Comparison of ENCODE assay signal across 19 mouse cellular contexts in genomic region chr14:57346135-57346534, GRCm38 (mm10). TPM values are rescaled to one million over a fixed set of nuclear protein-coding genes. Genes with fewer than 3 reads are reported as not detected.
DNase-seq lines count a peak whose midpoint lies in the region; ATAC-seq and TF ChIP-seq lines count a peak whose summit lies in the region.
"Had no signal": no experiment of that assay in that cellular context is flagged by ENCODE, and none has a peak within 500 bp of the region (broad histone marks: within the 10 kb centered on the region; RNA-seq: fewer than 3 reads in every experiment).

No protein-coding gene starts in this region.

- H3K4me1 ChIP-seq in forebrain, embryonic 11.5 days (replicated peaks; ENCODE audit: control insufficient read depth, insufficient read depth, low read length), result no peaks in the 10 kb centered on the region
- 0 out of 2 replicates have a peak, but pooled peaks cover 3% of the 10 kb centered on the region for H3K4me1 ChIP-seq in forebrain, embryonic 13.5 days
- peaks cover 16% of the 10 kb centered on the region; the same call in 1 of the 2 replicates for H3K4me1 ChIP-seq in kidney, postnatal 0 days (replicated peaks; ENCODE audit: insufficient read depth, low read length)
- H3K4me1 ChIP-seq in kidney, embryonic 15.5 days, result peaks cover 36% of the 10 kb centered on the region
- no peaks in the 10 kb centered on the region for H3K4me1 ChIP-seq in lung, embryonic 14.5 days (ENCODE audit: insufficient read depth)
- no peaks in the 10 kb centered on the region for H3K4me1 ChIP-seq in thymus, adult 2 months (replicated peaks; ENCODE audit: control insufficient read depth, insufficient read depth, low read length)
- H3K4me1 ChIP-seq: lung, embryonic 15.5 days had no signal

- H3K36me3 ChIP-seq in forebrain, embryonic 11.5 days (ENCODE audit: control insufficient read depth, insufficient read depth, low read length), result no peaks in the 10 kb centered on the region
- no peaks in the 10 kb centered on the region for H3K36me3 ChIP-seq in forebrain, embryonic 13.5 days (ENCODE audit: poor library complexity, severe bottlenecking)
- no peaks in the 10 kb centered on the region for H3K36me3 ChIP-seq in kidney, postnatal 0 days (ENCODE audit: insufficient read depth, low read length)
- no peaks in the 10 kb centered on the region for H3K36me3 ChIP-seq in kidney, embryonic 15.5 days
- no peaks in the 10 kb centered on the region for H3K36me3 ChIP-seq in lung, embryonic 14.5 days (ENCODE audit: insufficient read depth)
- no peaks in the 10 kb centered on the region for H3K36me3 ChIP-seq in thymus, adult 2 months (ENCODE audit: control insufficient read depth, insufficient read depth, low read length)
- H3K36me3 ChIP-seq: embryonic facial prominence, embryonic 10.5 days; limb, embryonic 15.5 days; lung, embryonic 15.5 days had no signal

- TF ChIP-seq CTCF in kidney, postnatal 0 days (IDR thresholded peaks at IDR 0.05; ENCODE audit: low read depth), result peak; percentile 42
- peak; percentile 23 for TF ChIP-seq CTCF in lung, embryonic 14.5 days (IDR thresholded peaks at IDR 0.05; ENCODE audit: low read depth)
- TF ChIP-seq CTCF in thymus, adult 2 months (IDR thresholded peaks at IDR 0.05; ENCODE audit: borderline replicate concordance, control insufficient read depth, extremely low read depth, insufficient read depth, low read length, poor library complexity), result no peak

- no peak for ATAC-seq in forebrain, embryonic 11.5 days (replicated peaks; ENCODE audit: low FRiP score)
- ATAC-seq in forebrain, embryonic 13.5 days, result no peak
- ATAC-seq in kidney, postnatal 0 days (replicated peaks; ENCODE audit: low FRiP score, low read depth), result no peak
- no peak for ATAC-seq in kidney, embryonic 15.5 days (replicated peaks; ENCODE audit: low FRiP score)
- no peak for ATAC-seq in lung, embryonic 14.5 days (ENCODE audit: insufficient read depth)
- ATAC-seq: hindbrain, postnatal 0 days had no signal

- 96% methylated on average over 3 of the region's 3 CpGs for WGBS in forebrain, embryonic 11.5 days
- 90% methylated on average over 3 of the region's 3 CpGs for WGBS in forebrain, embryonic 13.5 days
- WGBS in kidney, postnatal 0 days, result 98% methylated on average over 3 of the region's 3 CpGs
- 97% methylated on average over 3 of the region's 3 CpGs for WGBS in kidney, embryonic 15.5 days
- 90% methylated on average over 3 of the region's 3 CpGs for WGBS in lung, embryonic 14.5 days
- WGBS in thymus, adult 2 months, result 96% methylated on average over 3 of the region's 3 CpGs

- no peaks in the 10 kb centered on the region for H3K9me3 ChIP-seq in forebrain, embryonic 11.5 days (ENCODE audit: control insufficient read depth, low read length)
- H3K9me3 ChIP-seq in forebrain, embryonic 13.5 days (replicated peaks), result no peaks in the 10 kb centered on the region
- H3K9me3 ChIP-seq in kidney, postnatal 0 days (replicated peaks; ENCODE audit: low read length), result no peaks in the 10 kb centered on the region
- H3K9me3 ChIP-seq in kidney, embryonic 15.5 days (replicated peaks), result no peaks in the 10 kb centered on the region; the same call in 1 of the 2 replicates
- no peaks in the 10 kb centered on the region; the same call in 1 of the 2 replicates for H3K9me3 ChIP-seq in lung, embryonic 14.5 days (ENCODE audit: low read depth, low read length)
- H3K9me3 ChIP-seq: embryonic facial prominence, embryonic 10.5 days; limb, embryonic 15.5 days; lung, embryonic 15.5 days had no signal

- no peaks in the 10 kb centered on the region for H3K27me3 ChIP-seq in forebrain, embryonic 11.5 days (ENCODE audit: control insufficient read depth, insufficient read depth, low read length)
- no peaks in the 10 kb centered on the region for H3K27me3 ChIP-seq in forebrain, embryonic 13.5 days
- H3K27me3 ChIP-seq in kidney, postnatal 0 days (ENCODE audit: insufficient read depth, low read length), result no peaks in the 10 kb centered on the region
- H3K27me3 ChIP-seq in kidney, embryonic 15.5 days, result no peaks in the 10 kb centered on the region
- no peaks in the 10 kb centered on the region for H3K27me3 ChIP-seq in lung, embryonic 14.5 days (ENCODE audit: insufficient read depth, low read length)
- no peaks in the 10 kb centered on the region for H3K27me3 ChIP-seq in thymus, adult 2 months (ENCODE audit: control insufficient read depth, insufficient read depth, low read length)
- H3K27me3 ChIP-seq: limb, embryonic 15.5 days; lung, embryonic 15.5 days had no signal

- H3K4me3 ChIP-seq in forebrain, embryonic 11.5 days (ENCODE audit: low read depth, low read length), result no peak overlapping the region
- H3K4me3 ChIP-seq in forebrain, embryonic 13.5 days, result no peak overlapping the region
- no peak overlapping the region for H3K4me3 ChIP-seq in kidney, postnatal 0 days (replicated peaks; ENCODE audit: low read depth, low read length)
- no peak overlapping the region for H3K4me3 ChIP-seq in kidney, embryonic 15.5 days (replicated peaks)
- H3K4me3 ChIP-seq in lung, embryonic 14.5 days (ENCODE audit: low read depth, low read length), result no peak overlapping the region
- H3K4me3 ChIP-seq in thymus, adult 2 months (ENCODE audit: control insufficient read depth, insufficient read depth, low read length), result no peak overlapping the region
- H3K4me3 ChIP-seq: embryonic facial prominence, embryonic 10.5 days; limb, embryonic 15.5 days; lung, embryonic 15.5 days had no signal

- peak; percentile 20 for DNase-seq in forebrain, embryonic 11.5 days (ENCODE audit: low spot score)
- DNase-seq in kidney, postnatal 0 days (ENCODE audit: low spot score), result no peak
- no peak for DNase-seq in lung, embryonic 14.5 days
- DNase-seq in lung, postnatal 14 days, result no peak
- DNase-seq in thymus, adult 2 months, result no peak
- DNase-seq in Muller cell, postnatal 12 days (ENCODE audit: inconsistent ontology term), result no peak
- DNase-seq: adrenal gland, postnatal 25 days; cerebellum, adult 9-10 months; kidney, adult 11 months; kidney, postnatal 25 days; lung, postnatal 4 days; midbrain, embryonic 14.5 days had no signal

- no peak overlapping the region for H3K27ac ChIP-seq in forebrain, embryonic 11.5 days (ENCODE audit: low read depth, low read length)
- H3K27ac ChIP-seq in forebrain, embryonic 13.5 days, result no peak overlapping the region
- H3K27ac ChIP-seq in kidney, postnatal 0 days, result no peak overlapping the region
- no peak overlapping the region for H3K27ac ChIP-seq in kidney, embryonic 15.5 days
- no peak overlapping the region for H3K27ac ChIP-seq in lung, embryonic 14.5 days (ENCODE audit: low read depth)
- H3K27ac ChIP-seq in thymus, adult 2 months (ENCODE audit: control insufficient read depth, insufficient read depth, low read length), result no peak overlapping the region
- H3K27ac ChIP-seq: embryonic facial prominence, embryonic 10.5 days; hindbrain, postnatal 0 days; limb, embryonic 15.5 days; lung, embryonic 15.5 days had no signal

- H3K4me2 ChIP-seq in forebrain, embryonic 11.5 days (ENCODE audit: low read depth, low read length, severe bottlenecking), result no peak overlapping the region
- H3K4me2 ChIP-seq in forebrain, embryonic 13.5 days, result no peak overlapping the region
- H3K4me2 ChIP-seq in kidney, postnatal 0 days (ENCODE audit: low read length), result no peak overlapping the region
- H3K4me2 ChIP-seq in kidney, embryonic 15.5 days, result no peak overlapping the region
- H3K4me2 ChIP-seq in lung, embryonic 14.5 days, result no peak overlapping the region
- H3K4me2 ChIP-seq: heart, embryonic 11.5 days; limb, embryonic 15.5 days; lung, embryonic 15.5 days had no signal

- no peak for TF ChIP-seq POLR2A in thymus, adult 2 months (IDR thresholded peaks at IDR 0.05; ENCODE audit: control insufficient read depth, extremely low read depth, insufficient read depth, low read length, poor library complexity)

- H3K9ac ChIP-seq in forebrain, embryonic 11.5 days (ENCODE audit: low read length), result no peak overlapping the region
- no peak overlapping the region for H3K9ac ChIP-seq in forebrain, embryonic 13.5 days
- H3K9ac ChIP-seq in kidney, postnatal 0 days (ENCODE audit: low read depth, low read length), result no peak overlapping the region
- H3K9ac ChIP-seq in kidney, embryonic 15.5 days, result no peak overlapping the region
- no peak overlapping the region for H3K9ac ChIP-seq in lung, embryonic 14.5 days
- H3K9ac ChIP-seq: limb, embryonic 15.5 days; lung, embryonic 15.5 days had no signal

RNA-seq across cellular contexts. Expression of gene Cryl1, which starts 52.2 kb away (rescaled TPM):
- 7.4 and 8.2 TPM in 2 replicates for polyA plus RNA-seq in forebrain, embryonic 11.5 days (2014; fragmentation: Nextera tagmentation; extraction: Ambion mirVana)
- polyA plus RNA-seq in forebrain, embryonic 13.5 days (2015; fragmentation: Nextera tagmentation; extraction: Ambion mirVana), result 5.2 and 5.4 TPM in 2 replicates
- 100 and 105 TPM in 2 replicates for polyA plus RNA-seq in kidney, postnatal 0 days (2015; fragmentation: Nextera tagmentation; extraction: Ambion mirVana)
- polyA plus RNA-seq in kidney, embryonic 15.5 days (2015; fragmentation: Nextera tagmentation; extraction: Ambion mirVana), result 26.8 and 26.9 TPM in 2 replicates
- 21.3 and 22.2 TPM in 2 replicates for polyA plus RNA-seq in lung, embryonic 14.5 days (2014; fragmentation: Nextera tagmentation; extraction: Ambion mirVana)
- polyA plus RNA-seq in thymus, adult 2 months (2012; rRNA removed), result 33.3 and 40.1 TPM in 2 replicates
